Mouse (Mus musculus) spleen, postnatal 0 days (tissue): ENCODE results near the gene Mfsd13b. TPM values are rescaled to one million over a fixed set of nuclear protein-coding genes. Genes with fewer than 3 reads are reported as not detected.

Source experiments
- polyA plus RNA-seq: library from polyadenylated mRNA; unstranded; fragments of >200 nt; fragmentation: Nextera tagmentation; extraction: Ambion mirVana; gene quantifications from 2 replicates; pipeline ENCODE4 v1.2.1, GENCODE M21; 2015

Gene Mfsd13b
- polyA plus RNA-seq = 0.20 TPM in 1 of 2 replicates, not detected in the other

GRCm38 (mm10) chr7:120982200-120982841 is at the start of gene Mfsd13b, which contains the start of gene Cdr2:
Mfsd13b (plus strand) TSS chr7:120982509.
Cdr2 (minus strand) TSS chr7:120982312.

GRCm38 (mm10) chr7:121033856-121034652 is 51.7 kb downstream of the Mfsd13b start, which contains the start of gene Mettl9:
Mettl9 (plus strand) TSS chr7:121034445.

Other genes with a start within 250 kb of the Mfsd13b start
- gene Vwa3a, start 243.2 kb upstream of the Mfsd13b start, polyA plus RNA-seq = 0.07 and 0.28 TPM in 2 replicates
- not detected in 2 replicates for gene Gm5737, start 170.1 kb upstream of the Mfsd13b start, polyA plus RNA-seq
- 49.2 and 49.5 TPM in 2 replicates for gene Eef2k, start 139.7 kb upstream of the Mfsd13b start, polyA plus RNA-seq
- 16.7 and 17.1 TPM in 2 replicates for gene Polr3e, start 64.8 kb upstream of the Mfsd13b start, polyA plus RNA-seq
- gene Cdr2, start 197 bp upstream of the Mfsd13b start, polyA plus RNA-seq = 40.9 and 44.4 TPM in 2 replicates
- gene Mettl9, start 51.9 kb downstream of the Mfsd13b start, polyA plus RNA-seq = 66.9 and 72.0 TPM in 2 replicates
- gene Igsf6, start 92.1 kb downstream of the Mfsd13b start, polyA plus RNA-seq = 22.7 and 30.9 TPM in 2 replicates
- gene Otoa, start 99.1 kb downstream of the Mfsd13b start, polyA plus RNA-seq = 0.05 and 0.18 TPM in 2 replicates